Mouse (Mus musculus) urinary bladder, postnatal 14 days (tissue): ENCODE data around the gene Tnni1.

Source experiments
- DNase-seq: peaks from one replicate; pipeline ENCODE4 v3.0.0; 2021; ENCODE audit warnings: low spot score

The Tnni1 gene

GRCm38 (mm10) chr1:135844481-135844880 lies 65.2 kb downstream of the Tnni1 start:
- DNase-seq = no peak

- DNase-seq = no peak
These were observed 67.4 kb downstream of the Tnni1 start for GRCm38 (mm10) chr1:135846632-135847031.

GRCm38 (mm10) chr1:135847139-135847562 lies 67.9 kb downstream of the Tnni1 start:
- peak; percentile 57 for DNase-seq

- DNase-seq = no peak
These were observed 68.5 kb downstream of the Tnni1 start for GRCm38 (mm10) chr1:135847611-135848351.

GRCm38 (mm10) chr1:135850722-135851512 lies 71.7 kb downstream of the Tnni1 start:
- peak; percentile 50 for DNase-seq

GRCm38 (mm10) chr1:135852044-135852756 lies 73.0 kb downstream of the Tnni1 start:
- DNase-seq = no peak

GRCm38 (mm10) chr1:135853200-135853599 lies 74.0 kb downstream of the Tnni1 start:
- no peak for DNase-seq

- DNase-seq = no peak
These were observed 75.5 kb downstream of the Tnni1 start for GRCm38 (mm10) chr1:135854591-135855343.

GRCm38 (mm10) chr1:135855344-135855687 lies 76.1 kb downstream of the Tnni1 start:
- DNase-seq = no peak

GRCm38 (mm10) chr1:135856070-135856469 lies 76.8 kb downstream of the Tnni1 start:
- DNase-seq = no peak

GRCm38 (mm10) chr1:135857137-135857775 lies 78.0 kb downstream of the Tnni1 start:
- DNase-seq = no peak

GRCm38 (mm10) chr1:135858533-135858932 lies 79.3 kb downstream of the Tnni1 start:
- DNase-seq = no peak
